Mouse (Mus musculus): Measurements from ENCODE around the gene Vmn1r205.
"Not testable (repeated sequence)": the region's sequence is repeated elsewhere in the genome, so short reads cannot be mapped to it uniquely, and the experiment has no call there.

Vmn1r205 gene

GRCm38 (mm10) chr13:22592900-22593299, at the start of gene Vmn1r205:
Vmn1r205 (minus strand) TSS chr13:22593000.
- no peak for DNase-seq

GRCm38 (mm10) chr13:22624151-22624550, 31.4 kb upstream of the Vmn1r205 start, which contains the start of gene Vmn1r206:
Vmn1r206 (minus strand) TSS chr13:22624251.
- not testable (repeated sequence) for DNase-seq

GRCm38 (mm10) chr13:22583336-22583735, 9.5 kb downstream of the Vmn1r205 start:
- DNase-seq = not testable (repeated sequence)

- not testable (repeated sequence) for DNase-seq
Observed at GRCm38 (mm10) chr13:22574911-22575310, 17.9 kb downstream of the Vmn1r205 start.

- not testable (repeated sequence) for DNase-seq
Observed at GRCm38 (mm10) chr13:22552898-22553297, 39.9 kb downstream of the Vmn1r205 start, which contains the start of gene Vmn1r204. Vmn1r204 (plus strand) TSS chr13:22553198.

Measured in kidney, adult 11 months (tissue).